Mouse (Mus musculus): Measurements from ENCODE around the gene Rspo3.

DNA sequence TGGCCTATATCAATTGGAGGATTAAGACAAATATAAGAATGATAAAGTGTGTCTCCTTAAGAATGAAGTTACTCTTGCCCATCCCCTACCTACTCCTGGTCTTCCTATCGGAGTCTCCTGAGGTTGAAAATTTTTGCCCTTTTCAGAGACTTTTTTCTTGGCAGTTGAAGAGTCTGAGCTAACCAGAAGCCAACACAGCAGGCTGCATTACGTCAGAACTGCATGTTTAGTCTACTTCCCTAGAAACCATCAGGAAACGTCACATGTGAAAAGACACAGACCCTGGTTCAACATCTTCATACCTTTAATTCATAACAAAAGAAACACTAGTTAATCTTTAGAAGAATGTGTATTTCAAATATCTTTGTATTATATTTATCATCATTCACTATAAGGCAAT, 56.3 kb downstream of the Rspo3 start:
- TF ChIP-seq CTCF (IDR thresholded peaks at IDR 0.05; ENCODE audit: low read depth, low read length) (no peak), POLR2A (IDR thresholded peaks at IDR 0.05; ENCODE audit: extremely low read depth, insufficient read depth, low read length) (no peak)
